Mouse (Mus musculus) c-Kit-negative CD71-positive TER-119-positive erythroid progenitor cells, embryonic 14.5 days (primary cell): ENCODE data around the gene Rexo2.
"Not testable (repeated sequence)": the region's sequence is repeated elsewhere in the genome, so short reads cannot be mapped to it uniquely, and the experiment has no call there.

Experiments
- DNase-seq: peaks from one replicate; pipeline ENCODE4 v3.0.0-alpha.2; 2013; ENCODE audit warnings: low read depth, low spot score

The Rexo2 gene

DNA sequence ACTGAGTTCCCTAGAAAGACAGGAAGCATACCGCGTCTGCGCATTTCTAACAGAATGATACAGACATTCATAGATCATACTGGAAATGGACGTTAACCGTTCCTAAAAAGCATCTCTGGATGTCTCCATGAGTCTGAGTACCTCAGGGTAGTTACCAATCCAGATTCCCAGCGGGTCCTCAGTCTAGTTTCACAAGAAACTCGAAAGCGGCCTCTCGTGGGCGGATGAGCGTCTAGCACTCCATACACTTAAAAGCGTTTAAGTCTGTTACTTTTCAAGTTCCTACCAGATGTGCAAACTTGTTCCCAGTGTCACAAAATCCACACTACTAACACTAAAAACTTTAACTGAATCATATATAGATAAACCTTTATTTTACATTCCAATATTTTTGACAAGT is 7.3 kb downstream of the Rexo2 start:
- DNase-seq: no peak

DNA sequence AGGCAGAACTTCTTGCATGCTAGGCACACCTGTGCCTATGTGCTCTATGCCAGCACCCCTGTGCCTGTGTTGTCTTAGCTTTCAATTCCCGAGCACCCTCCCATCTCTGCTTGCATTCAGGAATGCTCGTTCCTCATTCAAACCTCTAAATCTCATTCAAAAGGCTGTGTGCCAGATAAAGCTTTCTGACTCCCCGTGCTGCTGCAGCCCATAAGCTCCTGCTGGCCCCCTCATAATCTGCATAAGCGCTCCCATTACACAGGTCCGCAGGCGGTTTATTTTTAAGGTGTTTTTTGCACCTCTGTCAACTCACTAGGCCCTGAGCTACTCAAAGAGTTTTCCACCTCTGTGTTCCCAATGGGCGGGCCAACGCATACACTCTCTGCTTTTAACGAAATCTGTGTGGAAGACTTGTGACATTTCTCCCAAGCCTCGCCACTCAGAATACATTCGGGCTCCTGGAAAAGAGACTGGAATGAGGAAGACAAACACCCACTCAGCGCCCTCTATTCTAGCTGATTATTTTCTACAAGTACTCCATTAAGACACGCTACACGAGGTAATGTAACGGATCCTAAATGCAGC is 7.9 kb downstream of the Rexo2 start:
- no peak for DNase-seq

DNA sequence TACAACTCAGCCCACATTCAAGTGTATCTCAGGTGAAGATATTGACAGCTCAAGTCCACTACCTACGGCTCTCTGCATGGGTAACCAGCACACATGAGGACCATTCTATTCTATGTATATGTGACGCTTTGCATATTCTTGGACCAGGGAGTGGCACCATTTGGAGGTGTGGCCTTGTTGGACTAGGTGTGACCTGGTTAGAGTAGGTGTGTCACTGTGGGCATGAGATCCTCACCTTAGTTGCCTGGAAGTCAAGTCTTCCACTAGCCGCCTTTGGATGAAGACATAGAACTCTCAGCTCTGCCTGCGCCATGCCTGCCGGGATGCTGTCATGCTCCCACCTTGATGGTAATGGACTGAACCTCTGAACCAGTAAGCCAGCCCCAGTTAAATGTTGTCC is 13.0 kb downstream of the Rexo2 start:
- DNase-seq: not testable (repeated sequence)

DNA sequence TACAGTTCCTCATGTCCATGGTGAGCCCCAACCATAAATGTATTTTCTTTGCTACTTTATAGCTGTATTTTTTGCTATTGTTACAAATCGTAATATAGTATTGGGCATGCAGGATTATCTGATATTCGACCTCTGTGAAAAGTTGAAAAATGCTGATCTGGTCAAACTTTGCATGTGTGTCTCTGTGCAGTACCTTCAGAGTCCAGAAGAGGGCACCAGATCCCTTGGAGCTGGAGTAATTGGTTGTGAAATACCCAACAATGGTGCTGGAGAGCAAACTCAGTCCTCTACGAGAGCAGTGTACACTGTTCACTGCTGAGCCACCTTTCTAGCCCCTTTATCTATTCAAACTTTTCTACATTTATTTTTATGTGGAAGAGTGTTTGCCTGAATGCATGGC is 13.6 kb downstream of the Rexo2 start:
- peak; percentile 58 for DNase-seq

DNA sequence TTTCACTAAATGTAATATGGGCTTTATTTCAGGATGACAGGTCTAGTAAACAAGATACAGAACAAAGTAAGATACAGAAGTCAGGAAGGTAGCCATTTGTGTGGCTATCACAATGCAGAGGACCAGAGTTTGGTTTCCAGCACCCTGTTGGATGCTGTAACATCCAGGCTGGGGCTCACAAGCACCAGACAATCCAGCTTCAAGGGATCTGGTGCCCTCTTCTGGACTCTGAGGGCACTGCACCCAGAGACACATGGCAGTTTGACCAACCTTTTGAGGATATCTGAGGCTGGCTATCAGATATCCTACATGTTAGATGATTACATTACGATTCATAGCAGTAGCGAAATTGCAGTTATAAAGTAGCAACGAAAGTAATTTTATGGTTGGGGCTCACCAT is 14.8 kb downstream of the Rexo2 start:
- peak; percentile 29 for DNase-seq

DNA sequence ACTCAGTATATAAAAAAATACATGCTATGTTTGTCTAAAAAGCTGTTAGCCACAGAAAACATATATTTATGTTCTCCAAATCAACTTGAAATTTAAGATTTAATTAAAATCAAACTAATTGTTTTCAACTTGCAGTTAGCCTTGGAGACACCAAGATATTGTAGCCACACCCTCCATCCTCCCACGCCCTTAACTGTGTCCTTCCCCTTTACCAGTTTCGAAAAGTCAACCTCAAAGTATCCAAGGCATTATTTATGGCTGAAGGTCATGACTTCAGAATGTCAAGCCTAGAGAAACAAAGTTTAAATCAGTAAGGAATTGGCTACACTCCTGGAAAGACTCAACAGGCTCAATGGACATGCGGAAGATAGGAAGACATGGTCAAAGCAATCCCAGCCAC is 18.9 kb downstream of the Rexo2 start:
- DNase-seq: no peak

DNA sequence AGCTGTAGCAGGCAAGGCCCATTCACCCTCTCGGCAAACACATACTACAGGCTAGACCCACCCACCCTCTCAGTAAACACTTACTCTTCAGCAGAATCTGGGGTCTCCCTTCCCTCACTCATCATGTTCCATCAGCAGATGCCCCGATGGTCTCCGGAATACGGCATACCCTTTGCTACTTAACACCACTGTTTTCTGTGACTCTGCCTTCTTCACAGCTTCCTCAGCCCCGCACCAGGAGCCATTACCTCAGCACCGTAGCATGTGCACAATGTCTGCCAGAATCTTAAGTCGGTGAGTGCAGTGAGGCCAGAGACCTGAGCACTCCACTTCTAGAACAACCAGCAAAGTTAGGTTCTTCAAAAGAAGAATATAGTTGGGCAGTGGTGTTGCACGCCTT is 19.7 kb downstream of the Rexo2 start:
- no peak for DNase-seq

DNA sequence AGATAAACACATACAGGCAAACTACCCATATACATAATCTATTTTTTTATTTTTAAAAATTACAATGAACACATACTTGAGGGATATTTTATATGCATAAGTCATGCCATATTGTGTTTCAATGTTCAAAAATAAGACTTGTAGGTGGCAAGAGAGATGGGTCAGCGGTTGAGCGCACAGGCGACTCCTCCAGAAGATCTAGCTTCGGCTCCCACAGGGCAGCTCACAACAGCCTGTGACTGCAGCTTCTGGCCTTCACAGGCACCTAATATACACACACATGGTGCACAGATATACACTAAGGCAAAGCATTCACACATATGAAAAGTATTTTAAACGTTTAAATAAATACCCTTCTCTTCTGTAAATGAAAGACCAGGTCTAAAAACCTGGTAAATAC is 21.0 kb downstream of the Rexo2 start:
- DNase-seq: no peak

DNA sequence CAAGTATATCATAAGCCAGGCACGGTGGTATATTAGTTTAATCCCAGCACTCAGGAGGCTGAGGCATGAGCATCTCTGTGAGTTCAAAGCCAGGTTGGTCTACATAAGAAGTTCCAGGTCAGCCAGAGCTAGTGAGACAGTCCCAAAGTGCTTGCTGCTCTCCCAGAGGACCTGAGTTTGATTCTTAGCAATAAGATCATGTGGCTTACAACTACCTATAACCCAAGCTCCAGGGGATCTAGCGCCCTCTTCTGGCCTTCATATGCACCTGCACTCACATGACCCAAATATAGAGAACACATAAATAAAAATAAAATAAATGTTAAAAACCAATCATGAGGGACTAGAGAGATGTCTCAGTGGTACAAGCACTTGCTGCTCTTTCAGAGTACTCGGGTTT is 21.5 kb downstream of the Rexo2 start:
- DNase-seq: peak; percentile 42

DNA sequence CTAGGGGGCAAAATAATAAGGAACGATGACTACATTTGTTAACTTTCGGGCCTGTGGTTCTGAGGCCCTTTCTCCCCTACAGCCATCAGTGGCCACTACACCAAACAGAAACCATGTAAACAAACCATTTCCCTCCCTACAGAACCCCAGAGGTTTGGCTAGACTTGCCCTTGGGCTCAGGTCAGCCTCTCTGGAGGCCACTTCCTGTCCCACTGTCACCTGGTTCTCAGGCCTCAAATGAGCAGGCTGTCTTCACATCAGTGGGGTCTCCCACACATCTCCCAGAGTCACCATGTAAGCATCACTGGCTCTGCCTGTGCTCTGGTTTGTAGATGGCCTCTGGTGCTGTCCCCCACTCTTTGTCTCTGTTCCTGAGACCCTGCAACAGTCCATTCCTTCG is 24.5 kb downstream of the Rexo2 start:
- DNase-seq: no peak

DNA sequence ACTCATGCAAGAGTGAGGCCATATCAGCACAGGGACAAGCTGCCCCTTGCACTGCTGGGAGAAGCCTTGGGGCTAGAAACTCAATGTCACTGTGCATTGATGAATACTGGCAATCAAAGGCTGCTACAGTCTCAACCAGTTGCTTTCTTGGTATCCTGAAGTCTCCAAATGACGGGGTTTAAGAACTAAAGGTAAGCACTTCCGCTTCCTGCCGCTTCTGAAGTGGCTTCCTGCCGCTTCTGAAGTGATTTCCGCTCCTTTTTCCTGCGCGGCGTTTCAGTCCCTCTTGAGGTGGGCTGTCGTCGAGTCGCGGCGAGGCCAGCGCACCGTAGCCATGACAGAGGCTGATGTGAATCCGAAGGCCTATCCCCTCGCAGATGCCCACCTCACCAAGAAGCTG is 30.4 kb downstream of the Rexo2 start:
- no peak for DNase-seq

DNA sequence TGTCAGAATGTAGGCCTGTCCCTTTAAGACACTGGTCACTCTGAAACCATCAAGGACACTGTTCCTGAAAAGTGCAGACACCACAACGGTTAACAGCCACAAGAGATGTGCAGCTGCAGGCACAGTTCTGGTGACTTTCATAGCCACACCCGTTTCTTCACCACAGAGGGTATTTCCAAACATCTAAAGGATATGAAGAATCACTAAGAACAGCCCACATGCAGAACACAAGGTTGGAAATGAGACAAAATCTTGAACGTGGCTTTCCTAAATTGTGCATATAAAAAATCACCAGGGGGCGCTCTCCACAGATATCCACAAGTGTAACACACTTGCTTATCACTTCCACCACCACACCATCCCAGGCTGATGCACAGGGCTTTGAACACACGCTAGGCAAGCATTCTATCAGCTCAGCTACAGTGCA is 32.6 kb downstream of the Rexo2 start:
- DNase-seq: peak; percentile 32

DNA sequence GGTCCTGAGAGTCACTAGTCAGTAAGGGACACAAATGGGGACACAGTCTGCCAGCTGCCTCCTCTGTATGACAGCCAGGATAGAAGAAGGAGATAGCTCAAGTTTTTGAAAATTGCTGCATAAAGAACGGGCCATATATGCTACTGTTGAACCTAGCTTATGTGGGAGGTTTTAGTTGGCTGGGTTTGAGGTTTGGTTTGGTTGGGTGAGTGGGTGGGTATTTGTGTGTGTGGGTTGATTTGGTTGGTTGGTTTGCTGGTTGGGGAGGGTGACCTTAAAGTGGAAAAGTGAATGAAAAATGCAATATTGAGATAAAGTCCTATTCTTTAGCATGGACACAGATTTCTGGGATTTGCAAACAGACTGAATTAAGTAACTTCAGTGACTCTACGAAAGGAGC is 35.6 kb downstream of the Rexo2 start:
- DNase-seq: no peak

DNA sequence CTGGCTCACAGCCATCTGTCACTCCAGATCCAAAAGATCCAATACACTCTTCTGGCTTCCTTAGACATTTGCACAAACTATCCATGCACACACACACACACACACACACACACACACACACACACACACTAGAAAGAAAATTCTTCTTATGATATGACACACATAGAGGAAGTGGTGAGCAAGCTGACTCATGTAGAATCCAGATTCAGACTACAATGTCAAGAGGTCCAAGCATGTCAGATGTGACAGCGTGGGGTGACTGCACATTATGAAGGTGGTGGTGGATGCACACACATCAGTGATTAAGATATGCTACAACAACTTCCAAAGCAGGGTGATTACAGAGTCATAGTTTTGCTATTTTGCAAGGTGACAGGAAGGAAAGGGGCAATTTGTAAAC is 36.5 kb downstream of the Rexo2 start:
- no peak for DNase-seq

DNA sequence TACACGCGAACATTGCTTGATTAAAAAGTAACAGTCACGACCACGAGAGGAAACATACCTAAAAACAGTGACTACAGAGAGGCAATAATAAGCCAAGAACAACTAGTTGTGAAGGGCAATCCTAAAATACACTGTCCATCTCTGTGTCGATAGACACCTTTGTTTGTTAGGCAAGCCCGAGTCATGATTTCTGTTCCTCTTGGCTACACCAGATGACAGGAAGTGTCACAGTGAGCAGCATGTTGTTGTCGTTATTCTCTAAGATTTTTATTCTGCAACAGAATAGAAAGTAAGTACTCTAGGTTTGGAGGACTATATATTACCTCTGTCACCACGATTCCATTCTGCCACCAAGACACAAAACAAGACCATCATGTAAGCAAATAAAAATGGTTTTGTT is 48.0 kb downstream of the Rexo2 start:
- DNase-seq: no peak

DNA sequence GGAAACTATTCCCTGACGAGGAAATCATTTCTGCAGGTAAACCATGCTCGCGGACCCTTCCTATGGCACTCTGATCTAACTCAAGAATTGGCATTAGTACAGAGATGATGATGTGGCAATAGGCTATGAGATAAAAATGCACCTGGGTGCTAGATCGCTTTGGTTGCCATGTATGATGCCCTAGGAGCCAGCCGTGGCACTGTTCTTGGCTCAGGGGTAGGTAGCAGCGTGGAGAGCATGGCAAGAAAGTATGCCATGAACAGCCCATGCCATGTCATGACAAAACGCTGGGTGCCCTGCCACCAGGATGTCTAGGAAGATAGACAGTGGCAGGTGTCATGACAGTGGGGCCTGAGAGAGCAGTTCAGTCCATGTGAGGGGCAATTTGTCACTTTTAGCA is 53.2 kb downstream of the Rexo2 start:
- DNase-seq: no peak

DNA sequence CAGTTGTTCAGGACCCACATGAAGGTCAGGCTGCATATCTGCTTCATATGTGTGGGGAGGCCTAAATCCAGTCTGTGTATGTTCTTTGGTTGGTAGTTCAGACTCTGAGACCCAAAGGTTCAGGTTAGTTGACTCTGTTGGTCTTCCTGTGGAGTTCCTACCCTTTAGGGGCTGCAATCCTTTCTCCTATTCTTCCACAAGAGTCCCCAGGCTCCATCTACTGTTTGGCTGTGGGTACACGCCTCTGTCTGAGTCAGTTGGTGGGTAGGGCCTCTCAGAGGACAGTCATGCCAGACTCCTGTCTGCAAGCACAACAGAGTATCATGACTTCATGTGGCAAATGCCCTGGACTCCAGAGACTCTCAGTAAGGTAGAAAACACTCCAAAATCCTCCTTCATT is 57.2 kb downstream of the Rexo2 start:
- DNase-seq: no peak

DNA sequence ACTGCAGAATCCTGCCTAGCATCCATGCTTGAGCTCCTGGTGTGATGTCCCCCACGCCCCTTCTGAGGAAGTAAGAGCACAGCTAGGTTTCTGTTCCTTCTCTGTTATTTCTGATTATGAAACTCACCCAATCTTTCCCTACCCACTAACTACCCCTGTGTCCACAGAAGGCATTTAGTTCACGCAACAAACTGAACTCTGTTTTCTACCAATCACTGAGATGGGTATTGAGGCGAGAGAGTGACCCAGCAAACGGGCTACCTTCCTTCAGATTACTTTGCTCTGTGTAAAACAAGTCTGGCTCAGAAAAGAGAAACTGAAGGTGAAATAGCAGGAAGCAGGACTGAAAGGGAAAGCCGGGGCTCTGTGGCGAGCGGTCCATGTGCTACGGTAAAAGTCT is 58.0 kb downstream of the Rexo2 start:
- DNase-seq: no peak

DNA sequence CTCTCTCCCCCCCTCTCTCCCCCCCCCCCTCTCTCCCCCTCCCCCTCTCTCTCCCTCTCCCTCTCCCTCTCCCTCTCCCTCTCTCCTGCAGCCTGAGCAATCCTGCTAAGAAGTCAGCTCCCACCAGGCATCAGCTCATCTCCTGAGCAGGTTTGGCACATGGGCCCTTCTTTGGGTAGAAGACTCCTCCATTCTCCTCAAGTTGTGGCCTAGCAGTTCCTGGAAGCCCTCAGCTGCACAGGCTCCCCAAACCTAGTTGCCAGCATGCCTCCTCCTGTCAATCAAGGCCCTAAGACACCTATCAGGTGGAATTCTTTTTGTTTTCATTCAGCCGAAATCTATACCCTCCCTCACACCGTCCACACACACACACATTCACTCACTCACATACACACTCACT is 58.9 kb downstream of the Rexo2 start:
- no peak for DNase-seq

DNA sequence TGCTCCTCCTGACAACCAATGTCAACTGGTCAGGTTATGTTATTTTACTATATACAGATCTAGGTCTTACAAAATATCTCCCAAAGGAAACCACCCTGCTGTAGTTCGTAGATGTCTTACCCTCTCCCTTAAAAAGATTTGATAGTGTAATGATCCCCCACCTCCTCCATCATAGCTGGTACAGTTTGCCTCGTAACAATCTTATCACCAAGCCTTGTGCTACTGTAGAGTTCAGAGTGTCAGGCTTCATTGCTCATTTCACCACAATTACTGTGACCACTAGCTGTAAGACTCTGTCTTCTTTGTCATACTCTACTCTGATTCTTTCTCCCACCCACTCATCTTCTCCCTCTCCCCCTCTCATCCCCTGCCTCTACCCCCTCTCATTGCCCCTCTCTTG is 59.4 kb downstream of the Rexo2 start:
- DNase-seq: no peak

DNA sequence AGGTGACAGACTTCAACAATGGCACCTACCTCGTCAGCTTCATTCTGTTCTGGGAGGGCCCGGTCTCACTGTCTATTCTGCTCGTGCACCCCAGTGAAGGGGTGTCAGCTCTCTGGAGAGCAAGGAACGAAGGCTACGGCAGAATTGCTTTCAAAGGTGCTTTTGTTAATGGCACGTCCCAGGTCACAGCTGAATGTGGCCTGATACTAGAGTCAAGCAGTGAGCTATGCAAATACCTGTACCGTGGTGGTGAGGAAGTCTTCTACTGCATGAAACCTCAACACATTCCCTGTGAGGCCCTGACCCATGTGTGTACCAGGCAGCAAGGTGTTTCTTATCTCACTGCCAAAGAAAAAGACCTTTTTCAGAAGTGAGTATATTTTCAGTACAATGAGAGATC is 60.0 kb downstream of the Rexo2 start:
- DNase-seq: no peak

DNA sequence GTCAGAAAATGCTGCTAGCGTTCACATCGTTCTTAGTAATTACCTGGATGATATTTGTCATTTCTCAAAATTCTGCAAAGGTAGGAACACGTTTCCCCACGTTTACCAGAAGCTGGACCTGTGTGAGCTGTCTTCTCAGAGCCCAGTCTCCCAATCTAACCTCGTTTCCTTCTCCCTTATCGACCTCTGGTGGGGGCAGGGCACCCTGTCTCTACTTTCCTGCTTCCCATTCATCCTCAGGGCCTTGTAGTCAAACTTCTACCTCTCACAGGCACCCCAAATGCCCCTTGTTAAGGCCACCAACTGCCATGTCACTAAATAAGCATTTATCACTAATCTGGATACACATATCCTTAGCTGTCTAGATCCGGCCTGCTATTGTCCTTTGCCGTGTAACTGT is 61.6 kb downstream of the Rexo2 start:
- DNase-seq: no peak
